Mouse (Mus musculus): ENCODE measurements around the gene Hdac9. TPM values are rescaled to one million over a fixed set of nuclear protein-coding genes. Genes with fewer than 3 reads are reported as not detected.

Hdac9 gene
- polyA plus RNA-seq, 1 experiment from 2014 or later, result 12.7 TPM

GRCm38 (mm10) chr12:34231621-34232150 is 685.2 kb downstream of the Hdac9 start:
- no peak overlapping the region for H3K9ac ChIP-seq (ENCODE audit: low read depth, low read length)
- H3K4me2 ChIP-seq (replicated peaks; ENCODE audit: low read depth, low read length), result no peak overlapping the region
- H3K36me3 ChIP-seq (ENCODE audit: control insufficient read depth, insufficient read depth, low read length), result no peaks in the 10 kb centered on the region
- H3K4me3 ChIP-seq (ENCODE audit: low read depth, low read length), result no peak overlapping the region
- ATAC-seq (ENCODE audit: low FRiP score) (no peak), DNase-seq (ENCODE audit: low spot score) (no peak)
- 84% methylated on average over 4 of the region's 4 CpGs for WGBS
- H3K4me1 ChIP-seq (replicated peaks; ENCODE audit: control insufficient read depth, insufficient read depth, low read length), result no peaks in the 10 kb centered on the region
- no peak overlapping the region for H3K27ac ChIP-seq (ENCODE audit: low read depth, low read length)
- no peaks in the 10 kb centered on the region for H3K9me3 ChIP-seq (ENCODE audit: control insufficient read depth, low read length)
- H3K27me3 ChIP-seq (ENCODE audit: control insufficient read depth, insufficient read depth, low read length), result no peaks in the 10 kb centered on the region

GRCm38 (mm10) chr12:34224505-34224904 is 692.4 kb downstream of the Hdac9 start:
- no peak for ATAC-seq (ENCODE audit: low FRiP score)
- H3K27ac ChIP-seq (ENCODE audit: low read depth, low read length), result no peak overlapping the region
- H3K4me2 ChIP-seq (replicated peaks; ENCODE audit: low read depth, low read length), result no peak overlapping the region
- H3K27me3 ChIP-seq (ENCODE audit: control insufficient read depth, insufficient read depth, low read length), result no peaks in the 10 kb centered on the region
- no peaks in the 10 kb centered on the region for H3K36me3 ChIP-seq (ENCODE audit: control insufficient read depth, insufficient read depth, low read length)
- H3K9ac ChIP-seq (ENCODE audit: low read depth, low read length), result no peak overlapping the region
- no peak overlapping the region for H3K4me3 ChIP-seq (ENCODE audit: low read depth, low read length)
- H3K4me1 ChIP-seq (replicated peaks; ENCODE audit: control insufficient read depth, insufficient read depth, low read length), result no peaks in the 10 kb centered on the region
- 69% methylated on average over 2 of the region's 2 CpGs for WGBS
- DNase-seq (ENCODE audit: low spot score), result no peak
- H3K9me3 ChIP-seq (ENCODE audit: control insufficient read depth, low read length), result no peaks in the 10 kb centered on the region

GRCm38 (mm10) chr12:34221014-34221413 is 695.9 kb downstream of the Hdac9 start:
- no peak for ATAC-seq (ENCODE audit: low FRiP score)
- no peaks in the 10 kb centered on the region for H3K27me3 ChIP-seq (ENCODE audit: control insufficient read depth, insufficient read depth, low read length)
- H3K4me3 ChIP-seq (ENCODE audit: low read depth, low read length), result no peak overlapping the region
- no peaks in the 10 kb centered on the region for H3K9me3 ChIP-seq (ENCODE audit: control insufficient read depth, low read length)
- no peak overlapping the region for H3K27ac ChIP-seq (ENCODE audit: low read depth, low read length)
- no peaks in the 10 kb centered on the region for H3K36me3 ChIP-seq (ENCODE audit: control insufficient read depth, insufficient read depth, low read length)
- WGBS, result 67% methylated on average over 9 of the region's 9 CpGs
- H3K4me2 ChIP-seq (replicated peaks; ENCODE audit: low read depth, low read length), result no peak overlapping the region
- peak; percentile 11 for DNase-seq (ENCODE audit: low spot score)
- H3K9ac ChIP-seq (ENCODE audit: low read depth, low read length), result no peak overlapping the region
- no peaks in the 10 kb centered on the region for H3K4me1 ChIP-seq (replicated peaks; ENCODE audit: control insufficient read depth, insufficient read depth, low read length)

DNA sequence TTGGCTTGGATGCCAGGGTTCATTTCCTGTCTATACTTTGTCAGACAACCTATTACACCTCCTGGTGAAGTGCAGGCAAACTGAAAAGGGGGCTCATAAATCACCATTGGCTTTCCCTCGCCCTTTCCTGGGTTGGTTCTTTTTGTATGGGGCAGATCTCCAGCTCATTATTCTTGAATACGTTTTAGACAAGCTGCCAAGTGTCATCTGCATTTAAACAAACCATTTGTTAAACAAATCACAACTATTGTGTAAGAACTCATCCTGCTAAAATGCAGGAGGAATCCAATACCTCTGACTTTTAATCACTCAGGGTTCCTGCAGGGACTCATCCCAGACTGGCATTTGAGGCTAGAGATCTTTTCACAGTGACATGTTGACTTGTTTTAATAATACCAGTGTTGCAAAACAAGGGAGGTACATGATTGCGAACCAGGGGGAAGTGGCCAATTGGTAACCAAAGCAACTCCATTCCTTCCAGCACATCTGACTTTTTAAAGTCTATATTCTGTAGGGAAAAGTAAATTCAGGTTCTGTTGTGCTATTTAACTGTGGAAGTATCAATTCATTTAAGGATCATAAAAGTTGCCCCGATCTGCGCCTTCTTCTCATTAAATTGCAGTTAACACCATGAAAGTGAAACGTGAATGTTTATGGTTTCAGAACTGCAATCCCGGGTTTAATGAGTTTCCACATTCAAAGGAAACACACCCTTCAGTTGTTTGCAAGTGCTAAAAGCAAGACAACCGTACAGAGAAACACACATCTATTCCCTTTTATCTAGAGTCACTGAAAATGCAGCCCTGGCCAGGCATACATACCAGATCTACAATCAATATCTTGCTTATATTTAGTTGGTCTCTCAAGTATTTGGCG is 696.6 kb downstream of the Hdac9 start:
- Histone ChIP-seq H3K27me3 (ENCODE audit: control insufficient read depth, insufficient read depth, low read length) (no peaks in the 10 kb centered on the region), H3K9ac (ENCODE audit: low read depth, low read length) (no peak overlapping the region), H3K27ac (ENCODE audit: low read depth, low read length) (no peak overlapping the region), H3K36me3 (ENCODE audit: control insufficient read depth, insufficient read depth, low read length) (no peaks in the 10 kb centered on the region), H3K4me1 (replicated peaks; ENCODE audit: control insufficient read depth, insufficient read depth, low read length) (no peaks in the 10 kb centered on the region), H3K9me3 (ENCODE audit: control insufficient read depth, low read length) (no peaks in the 10 kb centered on the region), H3K4me3 (ENCODE audit: low read depth, low read length) (no peak overlapping the region), H3K4me2 (replicated peaks; ENCODE audit: low read depth, low read length) (no peak overlapping the region)
- DNase-seq (ENCODE audit: low spot score), result no peak
- WGBS, result 49% methylated on average over 9 of the region's 9 CpGs
- no peak for ATAC-seq (ENCODE audit: low FRiP score)

GRCm38 (mm10) chr12:34218561-34218960 is 698.3 kb downstream of the Hdac9 start:
- Histone ChIP-seq H3K27me3 (ENCODE audit: control insufficient read depth, insufficient read depth, low read length) (no peaks in the 10 kb centered on the region), H3K4me1 (replicated peaks; ENCODE audit: control insufficient read depth, insufficient read depth, low read length) (no peaks in the 10 kb centered on the region), H3K36me3 (ENCODE audit: control insufficient read depth, insufficient read depth, low read length) (no peaks in the 10 kb centered on the region), H3K27ac (ENCODE audit: low read depth, low read length) (no peak overlapping the region), H3K4me2 (replicated peaks; ENCODE audit: low read depth, low read length) (no peak overlapping the region), H3K9me3 (ENCODE audit: control insufficient read depth, low read length) (no peaks in the 10 kb centered on the region), H3K9ac (ENCODE audit: low read depth, low read length) (no peak overlapping the region), H3K4me3 (ENCODE audit: low read depth, low read length) (no peak overlapping the region)
- ATAC-seq (ENCODE audit: low FRiP score) (no peak), DNase-seq (ENCODE audit: low spot score) (no peak)
- 92% methylated on average over 2 of the region's 2 CpGs for WGBS

GRCm38 (mm10) chr12:34215023-34216020 is 701.6 kb downstream of the Hdac9 start:
- DNase-seq (ENCODE audit: low spot score) (peak; percentile 22), ATAC-seq (ENCODE audit: low FRiP score) (no peak)
- no peak overlapping the region for H3K9ac ChIP-seq (ENCODE audit: low read depth, low read length)
- H3K27ac ChIP-seq (ENCODE audit: low read depth, low read length), result no peak overlapping the region
- WGBS, result 65% methylated on average over 17 of the region's 17 CpGs
- H3K4me3 ChIP-seq (ENCODE audit: low read depth, low read length), result no peak overlapping the region
- H3K27me3 ChIP-seq (ENCODE audit: control insufficient read depth, insufficient read depth, low read length), result no peaks in the 10 kb centered on the region
- H3K4me2 ChIP-seq (replicated peaks; ENCODE audit: low read depth, low read length), result no peak overlapping the region; the same call in 1 of the 2 replicates
- no peaks in the 10 kb centered on the region for H3K4me1 ChIP-seq (replicated peaks; ENCODE audit: control insufficient read depth, insufficient read depth, low read length)
- H3K9me3 ChIP-seq (ENCODE audit: control insufficient read depth, low read length), result no peaks in the 10 kb centered on the region
- no peaks in the 10 kb centered on the region for H3K36me3 ChIP-seq (ENCODE audit: control insufficient read depth, insufficient read depth, low read length)

- Histone ChIP-seq H3K27ac (ENCODE audit: low read depth, low read length) (no peak overlapping the region), H3K9ac (ENCODE audit: low read depth, low read length) (no peak overlapping the region), H3K4me2 (replicated peaks; ENCODE audit: low read depth, low read length) (no peak overlapping the region), H3K36me3 (ENCODE audit: control insufficient read depth, insufficient read depth, low read length) (no peaks in the 10 kb centered on the region), H3K4me1 (replicated peaks; ENCODE audit: control insufficient read depth, insufficient read depth, low read length) (no peaks in the 10 kb centered on the region), H3K9me3 (ENCODE audit: control insufficient read depth, low read length) (no peaks in the 10 kb centered on the region), H3K27me3 (ENCODE audit: control insufficient read depth, insufficient read depth, low read length) (no peaks in the 10 kb centered on the region), H3K4me3 (ENCODE audit: low read depth, low read length) (no peak overlapping the region)
- ATAC-seq (ENCODE audit: low FRiP score) (no peak), DNase-seq (ENCODE audit: low spot score) (no peak)
- 79% methylated on average over 3 of the region's 3 CpGs for WGBS
Measured at GRCm38 (mm10) chr12:34212162-34212561, 704.7 kb downstream of the Hdac9 start.

GRCm38 (mm10) chr12:34201471-34201870 is 715.4 kb downstream of the Hdac9 start:
- Histone ChIP-seq H3K4me1 (replicated peaks; ENCODE audit: control insufficient read depth, insufficient read depth, low read length) (no peaks in the 10 kb centered on the region), H3K9me3 (ENCODE audit: control insufficient read depth, low read length) (no peaks in the 10 kb centered on the region), H3K4me3 (ENCODE audit: low read depth, low read length) (no peak overlapping the region), H3K4me2 (replicated peaks; ENCODE audit: low read depth, low read length) (no peak overlapping the region), H3K36me3 (ENCODE audit: control insufficient read depth, insufficient read depth, low read length) (no peaks in the 10 kb centered on the region), H3K9ac (ENCODE audit: low read depth, low read length) (no peak overlapping the region), H3K27me3 (ENCODE audit: control insufficient read depth, insufficient read depth, low read length) (no peaks in the 10 kb centered on the region), H3K27ac (ENCODE audit: low read depth, low read length) (no peak overlapping the region)
- DNase-seq (ENCODE audit: low spot score) (peak; percentile 6), ATAC-seq (ENCODE audit: low FRiP score) (no peak)
- 74% methylated on average over 3 of the region's 3 CpGs for WGBS

Measured in hindbrain, embryonic 11.5 days (tissue).